Mouse (Mus musculus) liver, embryonic 16.5 days (tissue): ENCODE measurements around the gene Esyt2. TPM values are rescaled to one million over a fixed set of nuclear protein-coding genes. Genes with fewer than 3 reads are reported as not detected.

ENCODE experiments used
- ATAC-seq: fragments of 200-750 bp; cut with Nextera tagmentation; 2 replicates; pipeline ENCODE4 v1.8.0; 2017; ENCODE audit warnings: low read depth, mild to moderate bottlenecking, moderate number of reproducible peaks, moderate library complexity
- H3K27ac ChIP-seq: fragments of 300-500 bp; sonication (generic); 2 replicates; pipeline ENCODE4 v1.5.1; 2014; ENCODE audit warnings: mild to moderate bottlenecking, low read length
- H3K27me3 ChIP-seq: fragments of 300-500 bp; sonication (generic); 2 replicates; pipeline ENCODE4 v1.6.1; 2014; ENCODE audit warnings: low read depth, low read length, mixed read lengths; ENCODE audit not compliant: control insufficient read depth, insufficient read depth
- H3K36me3 ChIP-seq: fragments of 300-500 bp; sonication (generic); 2 replicates; pipeline ENCODE4 v1.6.1; 2014; ENCODE audit warnings: mild to moderate bottlenecking; ENCODE audit not compliant: control insufficient read depth, insufficient read depth
- H3K4me1 ChIP-seq: fragments of 300-500 bp; sonication (generic); 2 replicates; pipeline ENCODE4 v1.6.1; 2014; ENCODE audit warnings: low read depth, low read length, mixed read lengths; ENCODE audit not compliant: control insufficient read depth
- H3K4me2 ChIP-seq: fragments of 300-500 bp; sonication (generic); 2 replicates; pipeline ENCODE4 v1.6.1; 2014; ENCODE audit warnings: low read depth, low read length, mixed read lengths
- H3K4me3 ChIP-seq: fragments of 300-500 bp; sonication (generic); 2 replicates; pipeline ENCODE4 v1.5.1; 2014; ENCODE audit warnings: low read depth, mild to moderate bottlenecking, low read length
- H3K9ac ChIP-seq: fragments of 300-500 bp; sonication (generic); 2 replicates; pipeline ENCODE4 v1.6.1; 2014; ENCODE audit warnings: low read depth, low read length
- H3K9me3 ChIP-seq: fragments of 300-500 bp; sonication (generic); replicated peaks from 2 replicates; pipeline ENCODE4 v1.6.1; 2016; ENCODE audit warnings: low read length; ENCODE audit not compliant: control insufficient read depth
- WGBS: fragments of 180-500 bp; shearing (Covaris S2); extraction: QIAGEN DNeasy Blood & Tissue Kit; methylation state at CpG from one replicate; pipeline ENCODE4 v1.1.7; 2014; ENCODE audit not compliant: insufficient replicate concordance; 5-methylcytosine and 5-hydroxymethylcytosine counted together
- polyA plus RNA-seq: library from polyadenylated mRNA; unstranded; fragments of >200 nt; fragmentation: Nextera tagmentation; extraction: Ambion mirVana; gene quantifications from 2 replicates; pipeline ENCODE4 v1.2.1, GENCODE M21; 2015

Esyt2 gene
- polyA plus RNA-seq = 9.4 TPM in 2 replicates

DNA sequence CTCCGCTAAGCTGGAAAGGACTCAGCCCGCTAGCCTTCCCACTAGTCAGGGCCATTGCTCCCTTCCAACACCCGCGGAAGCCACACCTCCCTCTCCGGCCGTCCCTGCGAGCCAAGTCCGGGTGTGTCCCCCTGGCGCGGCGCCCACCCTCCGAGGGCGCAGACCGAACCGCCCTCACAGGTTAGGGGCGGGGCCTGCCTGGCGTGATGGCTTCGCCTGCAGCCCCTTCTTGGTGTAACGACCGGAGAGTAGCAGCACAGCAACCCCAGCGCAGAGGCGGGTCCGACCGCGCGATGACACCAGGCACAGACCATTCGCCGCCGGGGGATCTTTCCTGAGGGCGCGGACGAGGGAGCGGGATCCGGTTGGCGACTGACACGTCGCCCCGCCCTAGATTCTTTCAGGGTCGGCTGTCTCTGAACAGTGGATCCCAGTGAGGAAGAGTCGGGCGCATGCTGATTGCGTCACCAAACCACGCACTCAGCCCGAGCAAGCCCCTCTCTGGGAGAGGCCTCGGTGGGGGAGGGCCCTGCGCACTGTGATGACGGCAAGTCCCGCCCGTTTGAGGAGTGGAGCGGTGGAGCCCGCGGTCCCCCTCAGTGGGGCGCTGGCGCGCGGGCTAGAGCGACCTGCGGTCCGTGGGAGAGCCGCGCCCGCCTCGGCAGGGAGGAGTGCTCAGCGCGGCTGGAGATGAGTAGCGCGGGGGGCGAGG, at the start of gene Esyt2:
Gene Esyt2, plus strand, starts transcription at position 544 of the 712 bp plus-strand sequence.
- no peaks in the 10 kb centered on the region for H3K27me3 ChIP-seq
- peak within 1 kb of the TSS; percentile 88 for H3K4me2 ChIP-seq
- WGBS = under 1% methylated on average over 61 of the region's 68 CpGs

DNA sequence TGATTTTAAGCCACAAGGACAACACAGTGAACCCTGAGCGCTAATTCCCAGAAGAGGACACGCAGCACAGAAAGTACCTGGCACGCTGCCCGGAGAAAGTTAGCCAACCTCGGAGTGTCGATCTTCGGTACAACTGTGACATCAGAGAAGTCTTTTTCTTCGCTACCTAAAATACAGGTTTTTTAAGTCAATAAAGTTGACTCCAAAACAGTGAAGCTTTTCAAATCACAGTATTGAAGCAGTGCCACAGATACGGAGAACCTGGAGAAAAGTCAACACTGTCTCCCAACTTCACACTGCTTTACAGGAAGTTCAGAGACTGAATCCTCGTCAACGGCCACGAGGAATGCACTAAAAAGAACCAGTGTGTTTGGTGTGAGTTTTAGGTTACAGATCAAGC, 49.4 kb upstream of the Esyt2 start:
- no peaks in the 10 kb centered on the region for H3K4me1 ChIP-seq
- H3K27ac ChIP-seq = no peak overlapping the region
- no peak for ATAC-seq
- no peaks in the 10 kb centered on the region for H3K27me3 ChIP-seq
- no peaks in the 10 kb centered on the region for H3K9me3 ChIP-seq
- H3K4me3 ChIP-seq = no peak overlapping the region
- no peak overlapping the region for H3K9ac ChIP-seq
- 71% methylated on average over 12 of the region's 12 CpGs for WGBS
- no peaks in the 10 kb centered on the region for H3K36me3 ChIP-seq
- 0 out of 2 replicates have a peak overlapping the region, but pooled peaks have one; percentile 24 for H3K4me2 ChIP-seq

More for the DNA sequence above, at the start of gene Esyt2:
- Histone ChIP-seq H3K9me3 (no peaks in the 10 kb centered on the region), H3K4me1 (peaks cover 35% of the 10 kb centered on the region), H3K27ac (peak within 1 kb of the TSS; percentile 99), H3K9ac (peak within 1 kb of the TSS; percentile 99), H3K36me3 (no peaks in the 10 kb centered on the region), H3K4me3 (peak within 1 kb of the TSS; percentile 100)
- peak; percentile 90 for ATAC-seq

DNA sequence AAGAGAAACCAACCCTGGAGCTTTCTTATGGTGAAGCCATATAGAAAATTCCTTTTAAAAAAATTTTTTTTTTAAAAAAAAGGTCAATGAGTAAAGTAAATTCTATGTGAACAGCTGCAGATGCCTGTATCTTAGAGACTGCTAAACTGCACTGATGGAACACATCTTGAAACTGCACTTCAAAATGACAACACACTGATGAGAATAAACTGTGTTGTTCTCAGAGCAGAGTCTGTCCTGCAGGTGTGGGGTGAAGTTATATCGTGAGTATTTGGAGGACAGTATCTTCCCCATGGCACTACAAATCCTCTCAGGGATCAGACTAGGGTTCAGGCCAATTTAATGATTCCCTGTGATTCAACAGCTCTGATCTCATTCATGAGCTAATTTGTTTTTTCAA, 48.9 kb upstream of the Esyt2 start:
- Histone ChIP-seq H3K9me3 (no peaks in the 10 kb centered on the region), H3K36me3 (no peaks in the 10 kb centered on the region), H3K9ac (no peak overlapping the region), H3K27me3 (no peaks in the 10 kb centered on the region), H3K4me2 (0 out of 2 replicates have a peak overlapping the region, but pooled peaks have one; percentile 24), H3K4me3 (no peak overlapping the region), H3K27ac (no peak overlapping the region), H3K4me1 (no peaks in the 10 kb centered on the region)
- 72% methylated on average over 1 of the region's 1 CpGs for WGBS
- no peak for ATAC-seq

DNA sequence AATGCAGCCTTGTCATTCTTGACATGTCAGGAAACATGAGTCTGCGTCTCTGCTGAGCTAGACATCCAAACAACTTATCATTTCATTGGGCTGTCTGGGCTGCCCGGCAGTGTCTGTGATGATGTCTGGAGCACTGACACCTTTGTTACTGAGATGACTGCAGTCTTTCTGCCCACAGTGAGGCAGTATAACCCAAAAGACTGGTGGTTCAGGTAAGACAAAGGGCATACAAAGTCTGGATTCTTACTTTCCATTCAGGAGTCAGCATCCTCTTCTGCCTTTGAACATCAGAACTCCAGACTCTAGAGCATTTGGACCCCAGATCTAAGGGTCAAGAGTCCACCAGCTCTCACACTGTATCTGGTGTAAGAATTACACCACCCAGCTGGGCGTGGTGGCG, 45.6 kb upstream of the Esyt2 start:
- ATAC-seq = peak; percentile 47; the same call in 1 of the 2 replicates
- no peaks in the 10 kb centered on the region for H3K36me3 ChIP-seq
- no peak overlapping the region for H3K9ac ChIP-seq
- H3K4me2 ChIP-seq = no peak overlapping the region
- H3K4me1 ChIP-seq = no peaks in the 10 kb centered on the region
- H3K27me3 ChIP-seq = no peaks in the 10 kb centered on the region
- 60% methylated on average over 4 of the region's 4 CpGs for WGBS
- H3K27ac ChIP-seq = no peak overlapping the region
- H3K4me3 ChIP-seq = no peak overlapping the region
- H3K9me3 ChIP-seq = no peaks in the 10 kb centered on the region

DNA sequence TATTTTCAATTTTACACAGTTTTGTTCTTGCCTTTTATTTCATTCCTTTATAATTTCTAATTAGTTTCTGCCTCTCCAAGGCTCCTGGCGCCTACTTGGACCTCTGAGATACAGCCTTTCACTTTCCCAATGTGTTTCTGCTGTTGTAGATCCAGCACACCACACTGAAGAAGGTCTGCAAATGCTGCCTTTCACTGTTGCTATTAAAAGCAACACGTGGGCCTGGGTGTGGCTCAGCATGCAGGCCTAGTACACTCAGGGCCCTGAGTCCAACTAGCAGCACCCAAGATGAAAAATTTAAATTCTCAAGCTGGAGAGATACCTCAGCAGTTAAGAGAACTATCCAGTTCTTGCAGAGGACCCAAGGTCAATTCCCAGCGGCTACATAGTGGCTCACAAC, 44.3 kb upstream of the Esyt2 start:
- no peaks in the 10 kb centered on the region for H3K9me3 ChIP-seq
- no peak for ATAC-seq
- H3K4me2 ChIP-seq = no peak overlapping the region
- no peaks in the 10 kb centered on the region for H3K36me3 ChIP-seq
- 53% methylated on average over 3 of the region's 3 CpGs for WGBS
- no peak overlapping the region for H3K4me3 ChIP-seq
- H3K9ac ChIP-seq = no peak overlapping the region
- H3K27ac ChIP-seq = no peak overlapping the region
- no peaks in the 10 kb centered on the region for H3K4me1 ChIP-seq
- H3K27me3 ChIP-seq = no peaks in the 10 kb centered on the region

DNA sequence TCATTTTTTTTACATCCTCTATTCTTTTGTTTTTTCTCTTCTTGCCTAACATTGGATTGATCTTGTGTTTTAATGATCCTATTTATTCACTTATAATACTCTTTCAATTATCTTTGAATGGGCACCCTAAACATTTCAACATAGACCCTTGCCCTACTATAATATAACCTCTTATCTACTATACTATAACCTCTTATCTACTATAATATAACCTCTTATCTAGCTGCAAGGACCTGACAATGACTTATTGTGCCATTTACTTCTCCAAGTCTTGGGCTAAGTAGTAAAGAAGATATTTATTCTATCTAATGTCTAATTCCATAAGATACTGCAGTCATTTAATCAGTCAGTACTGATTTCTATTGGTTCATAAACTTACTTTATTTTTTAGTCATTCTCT, 42.6 kb upstream of the Esyt2 start:
- Histone ChIP-seq H3K4me1 (no peaks in the 10 kb centered on the region), H3K9ac (no peak overlapping the region), H3K27me3 (no peaks in the 10 kb centered on the region), H3K4me3 (no peak overlapping the region), H3K36me3 (no peaks in the 10 kb centered on the region), H3K27ac (no peak overlapping the region), H3K4me2 (no peak overlapping the region), H3K9me3 (no peaks in the 10 kb centered on the region)
- ATAC-seq = no peak

DNA sequence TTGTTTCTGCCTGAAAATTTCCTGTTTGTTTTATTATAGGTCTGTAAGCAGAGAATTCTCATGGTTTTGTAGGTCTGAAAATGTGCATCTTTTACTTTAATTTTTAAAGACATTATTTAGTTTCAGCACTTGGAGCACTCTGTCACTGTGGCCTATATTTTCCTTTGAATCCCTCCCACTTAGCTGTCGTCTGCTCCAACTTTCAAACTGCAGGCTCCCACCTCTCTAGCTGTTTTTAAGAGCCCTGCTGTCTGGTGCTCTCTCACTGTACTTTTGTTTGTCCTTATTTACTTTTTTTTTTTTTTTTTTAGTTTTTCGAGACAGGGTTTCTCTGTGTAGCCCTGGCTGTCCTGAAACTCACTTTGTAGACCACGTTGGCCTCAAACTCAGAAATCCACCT, 42.2 kb upstream of the Esyt2 start:
- no peak overlapping the region for H3K4me2 ChIP-seq
- no peak overlapping the region for H3K9ac ChIP-seq
- H3K4me3 ChIP-seq = no peak overlapping the region
- no peaks in the 10 kb centered on the region for H3K4me1 ChIP-seq
- no peaks in the 10 kb centered on the region for H3K27me3 ChIP-seq
- H3K9me3 ChIP-seq = no peaks in the 10 kb centered on the region
- H3K36me3 ChIP-seq = no peaks in the 10 kb centered on the region
- 55% methylated on average over 3 of the region's 3 CpGs for WGBS
- no peak for ATAC-seq
- no peak overlapping the region for H3K27ac ChIP-seq

DNA sequence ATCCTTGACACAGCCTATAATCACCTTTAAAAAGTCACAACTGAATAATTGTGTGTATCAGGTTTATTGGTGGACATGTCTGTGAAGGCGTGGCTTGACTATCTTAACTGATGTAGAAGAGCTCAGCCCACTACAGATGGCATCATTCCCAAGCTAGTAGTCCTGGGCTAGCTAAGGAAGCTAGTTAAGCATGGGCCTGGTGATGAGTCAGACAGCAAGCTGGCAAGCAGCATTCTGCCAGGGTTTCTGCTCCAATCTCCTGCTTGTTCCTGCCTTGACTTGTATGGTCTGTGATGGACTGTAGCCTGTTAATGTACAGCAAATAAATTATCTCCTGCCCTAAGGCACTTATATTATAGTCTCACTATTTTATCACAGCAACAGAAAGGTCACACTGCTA, 36.4 kb upstream of the Esyt2 start:
- no peak for ATAC-seq
- Histone ChIP-seq H3K4me3 (no peak overlapping the region), H3K4me2 (no peak overlapping the region), H3K4me1 (no peaks in the 10 kb centered on the region), H3K27ac (no peak overlapping the region), H3K9ac (no peak overlapping the region), H3K9me3 (no peaks in the 10 kb centered on the region), H3K27me3 (no peaks in the 10 kb centered on the region), H3K36me3 (no peaks in the 10 kb centered on the region)
- 50% methylated on average over 1 of the region's 1 CpGs for WGBS

DNA sequence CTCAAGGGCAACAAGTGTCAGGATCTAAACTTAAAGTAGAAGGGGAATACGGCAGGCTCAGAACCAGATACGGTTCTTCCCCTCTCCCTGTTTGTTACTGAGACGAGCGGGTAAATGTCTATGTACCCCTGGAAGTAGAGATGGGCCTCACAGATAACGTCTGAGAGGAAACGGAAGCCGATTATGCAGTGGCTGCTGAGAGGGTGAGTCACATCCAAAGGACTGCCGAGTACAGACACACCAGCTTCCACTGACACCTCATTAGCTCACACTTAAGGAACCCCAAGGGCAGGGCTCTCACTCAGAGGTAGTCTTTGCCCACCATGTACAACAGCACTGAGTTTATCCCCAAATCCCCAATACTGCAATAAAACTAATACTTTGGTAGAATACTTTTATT, 26.3 kb upstream of the Esyt2 start:
- H3K9me3 ChIP-seq = no peaks in the 10 kb centered on the region
- H3K36me3 ChIP-seq = no peaks in the 10 kb centered on the region
- no peak overlapping the region for H3K9ac ChIP-seq
- no peak overlapping the region for H3K4me3 ChIP-seq
- H3K4me1 ChIP-seq = peaks cover 7% of the 10 kb centered on the region
- H3K27ac ChIP-seq = no peak overlapping the region
- ATAC-seq = peak; percentile 35; the same call in 1 of the 2 replicates
- WGBS = 22% methylated on average over 8 of the region's 8 CpGs
- no peak overlapping the region for H3K4me2 ChIP-seq
- no peaks in the 10 kb centered on the region for H3K27me3 ChIP-seq
